Mouse (Mus musculus): ENCODE results near the gene Rbp3.

Gene Rbp3

DNA sequence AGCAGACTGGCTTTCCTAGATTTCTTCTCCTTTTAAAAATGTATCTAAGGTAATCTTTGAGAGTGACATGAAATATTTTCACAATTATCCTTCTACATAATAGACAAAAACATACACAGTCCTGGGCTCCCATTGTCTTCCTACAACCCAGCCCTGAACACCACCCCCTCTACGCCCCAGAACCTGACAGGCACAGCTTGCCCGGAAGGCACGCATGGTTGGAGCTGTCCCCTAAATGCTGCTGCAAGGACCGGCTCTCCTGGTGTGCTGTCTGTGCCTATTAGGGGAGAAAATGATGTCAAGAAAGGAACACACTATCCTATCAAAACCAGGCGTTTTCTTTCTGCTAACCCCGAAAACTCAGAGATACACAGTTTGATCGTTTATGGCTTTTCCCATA is 23.9 kb downstream of the Rbp3 start:
- DNase-seq: no peak

DNA sequence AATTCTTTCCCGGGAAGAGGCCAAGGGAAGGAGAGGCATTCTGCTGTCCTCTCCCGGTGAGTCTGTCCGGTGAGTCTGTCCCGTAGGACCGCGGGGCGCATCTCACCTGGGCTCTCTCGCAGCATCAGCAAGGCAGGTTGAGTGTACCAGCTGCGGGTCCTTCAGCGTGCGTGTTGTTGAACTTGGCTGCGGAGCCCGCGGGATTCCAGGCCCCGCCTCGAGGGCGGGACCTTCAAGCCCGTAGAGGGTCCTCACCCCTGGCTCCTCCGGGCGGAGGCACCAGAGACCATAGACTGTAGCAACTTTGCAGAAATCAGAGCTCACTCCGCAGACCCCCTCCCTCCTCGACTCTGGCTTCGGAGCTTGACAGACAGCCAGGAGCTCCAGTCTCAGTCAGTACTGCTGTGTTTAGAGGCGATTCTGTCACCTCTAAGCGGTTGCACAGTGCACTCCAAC is 24.8 kb downstream of the Rbp3 start, which contains the start of gene Zfp488:
Zfp488 (minus strand) TSS at position 161 of the 456 bp plus-strand sequence.
- peak in 1 of 2 experiments; percentile 26 for DNase-seq

DNA sequence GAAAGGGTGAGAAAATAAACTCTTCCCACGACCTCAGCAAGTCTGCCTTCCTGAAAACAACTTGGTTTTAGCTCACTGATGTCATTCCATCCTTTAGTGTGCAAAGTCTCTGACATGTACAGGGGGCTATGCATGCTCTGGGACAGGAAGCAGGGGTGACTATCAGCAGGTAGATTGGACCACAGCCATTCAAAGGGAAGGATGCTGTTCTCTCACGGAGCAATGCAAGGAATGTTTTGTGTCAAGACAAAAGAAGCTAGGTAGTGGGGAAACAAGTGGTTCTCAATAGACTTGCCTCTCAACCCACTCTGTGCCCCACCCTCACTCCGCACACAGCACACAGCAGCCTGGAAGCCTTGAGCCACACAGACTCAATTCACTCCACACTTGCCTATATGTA is 35.4 kb downstream of the Rbp3 start:
- no peak for DNase-seq

DNA sequence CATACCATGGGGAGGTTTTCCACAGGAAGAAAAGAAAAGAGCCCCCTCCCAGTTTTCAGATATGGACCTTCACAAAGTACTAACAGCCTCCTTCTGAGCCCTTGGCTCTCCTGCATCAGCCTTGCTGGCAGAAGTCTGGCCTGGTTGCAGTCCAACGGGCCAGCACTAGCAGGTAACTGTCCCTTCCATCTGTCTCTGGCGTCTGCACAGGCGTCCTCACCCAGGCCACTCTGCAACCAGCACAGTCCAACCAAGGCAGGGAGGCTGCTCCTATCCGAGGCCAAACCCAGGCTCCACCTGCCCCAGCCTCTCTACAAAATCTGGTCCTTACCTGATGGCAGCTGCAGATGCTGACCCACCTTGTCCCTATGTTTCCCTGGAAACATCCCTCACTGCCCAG is 38.2 kb downstream of the Rbp3 start:
- DNase-seq: peak; percentile 78 to 82

DNA sequence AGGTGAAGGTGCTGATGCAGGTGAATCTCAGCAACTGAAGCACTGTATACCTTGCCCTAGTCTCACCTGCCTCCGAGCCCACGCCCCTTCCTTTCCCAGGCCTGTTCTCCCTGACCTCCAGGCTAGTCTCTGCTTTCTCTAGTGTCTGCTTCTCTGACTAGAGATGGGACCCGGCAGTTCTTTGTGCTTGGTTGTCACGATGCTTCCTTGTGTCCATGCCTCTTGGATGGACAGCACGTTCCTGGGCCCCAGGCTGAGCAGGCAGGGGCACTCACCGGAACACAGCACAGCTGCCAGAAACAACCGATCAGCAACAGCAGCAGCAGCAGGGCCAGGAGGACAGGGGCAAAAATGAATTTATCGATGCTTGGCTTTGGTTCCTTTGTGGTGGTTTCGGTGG is 39.2 kb downstream of the Rbp3 start:
- DNase-seq: no peak

DNA sequence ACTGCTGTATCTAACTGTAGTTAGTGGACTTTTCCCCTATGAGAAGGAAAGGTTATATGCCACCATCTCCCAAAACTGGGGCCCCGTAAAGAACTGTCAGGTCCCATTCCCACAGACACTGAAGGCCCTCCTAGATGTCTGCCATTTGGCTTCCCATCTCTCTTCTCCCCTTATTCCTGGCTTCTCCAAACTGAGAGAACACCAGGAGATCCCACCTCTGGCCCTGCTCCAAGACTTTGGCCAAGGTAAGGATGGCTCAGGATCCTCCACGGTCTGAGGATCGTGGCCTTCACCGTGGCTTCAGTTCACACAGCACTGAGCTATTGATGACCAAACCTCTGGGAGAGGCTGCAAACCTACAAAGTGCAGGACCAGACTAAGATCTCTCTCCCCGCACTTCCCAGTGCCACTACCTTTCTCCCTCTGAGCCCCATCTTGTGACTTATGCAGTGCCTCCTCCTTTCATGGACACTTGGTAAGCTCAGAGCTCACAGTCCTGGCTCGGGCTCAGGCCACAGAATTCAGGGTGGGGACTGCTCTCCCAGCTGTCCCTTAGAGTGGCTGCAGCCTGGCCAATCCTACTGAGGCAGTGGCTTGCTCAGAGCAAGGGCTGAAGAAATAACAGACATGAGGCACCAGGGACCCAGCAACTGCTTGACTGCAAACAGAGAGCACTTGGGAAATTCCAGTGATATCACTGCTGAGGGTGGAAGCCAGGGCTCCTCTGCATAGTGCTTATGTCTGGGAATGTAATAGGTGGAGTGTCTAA is 39.9 kb downstream of the Rbp3 start:
- no peak for DNase-seq

DNA sequence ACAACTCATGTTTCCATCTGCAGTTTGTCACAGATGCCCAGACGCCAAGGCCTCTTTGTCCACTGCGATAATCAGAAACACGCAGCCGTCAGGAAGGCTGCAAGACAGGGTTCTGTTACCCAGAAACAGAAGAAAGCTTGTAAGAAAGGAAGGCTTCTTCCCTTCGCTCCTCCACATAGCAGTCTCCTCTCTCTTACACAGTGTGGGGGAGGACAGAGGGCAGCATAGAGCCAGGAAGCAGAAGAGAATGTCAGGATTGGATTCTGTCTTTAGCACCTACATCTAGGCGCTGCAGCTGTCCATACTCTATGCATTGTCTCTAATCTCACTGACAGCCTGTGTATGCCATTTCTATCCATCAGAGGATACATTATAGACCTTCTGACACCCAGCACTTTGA is 43.6 kb downstream of the Rbp3 start:
- no peak for DNase-seq

DNA sequence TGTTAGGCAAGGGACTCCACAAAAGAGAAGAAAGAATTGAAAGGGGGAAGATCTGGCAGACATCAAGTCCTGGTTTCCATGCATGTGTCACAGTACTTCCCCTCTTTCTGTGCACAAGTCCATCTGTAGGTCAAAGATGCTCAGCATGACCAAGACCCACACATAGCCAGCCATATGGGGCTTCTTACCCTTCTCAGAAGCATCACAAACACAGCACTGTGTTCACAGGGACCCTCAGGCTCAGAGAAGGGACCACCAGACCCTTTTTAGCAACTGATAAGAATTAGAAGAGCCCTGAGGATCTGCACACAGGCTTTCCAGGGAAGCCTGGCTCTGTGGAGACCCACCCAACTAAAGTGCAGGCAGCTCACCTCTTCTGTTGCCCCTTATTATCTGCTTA is 46.3 kb downstream of the Rbp3 start:
- no peak for DNase-seq

DNA sequence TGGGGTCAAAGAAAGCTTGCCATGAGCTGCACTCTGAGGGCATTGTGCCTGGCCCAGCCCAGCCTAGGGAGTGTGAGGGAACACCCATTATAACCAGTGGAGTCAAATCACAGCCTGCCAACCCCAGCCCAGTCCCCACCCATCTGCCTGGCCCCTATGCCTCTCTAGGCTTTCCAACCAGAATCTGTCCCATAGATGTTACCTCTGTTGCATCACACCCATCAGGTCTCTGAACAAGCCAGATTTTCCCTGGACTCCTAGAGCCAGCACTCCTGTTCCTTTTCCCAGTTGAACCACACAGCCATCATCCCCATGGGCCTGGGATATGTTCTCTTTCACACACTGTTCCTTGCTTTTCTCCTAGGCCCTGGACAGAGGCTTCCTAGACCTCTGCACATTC is 47.6 kb downstream of the Rbp3 start:
- DNase-seq: no peak

DNA sequence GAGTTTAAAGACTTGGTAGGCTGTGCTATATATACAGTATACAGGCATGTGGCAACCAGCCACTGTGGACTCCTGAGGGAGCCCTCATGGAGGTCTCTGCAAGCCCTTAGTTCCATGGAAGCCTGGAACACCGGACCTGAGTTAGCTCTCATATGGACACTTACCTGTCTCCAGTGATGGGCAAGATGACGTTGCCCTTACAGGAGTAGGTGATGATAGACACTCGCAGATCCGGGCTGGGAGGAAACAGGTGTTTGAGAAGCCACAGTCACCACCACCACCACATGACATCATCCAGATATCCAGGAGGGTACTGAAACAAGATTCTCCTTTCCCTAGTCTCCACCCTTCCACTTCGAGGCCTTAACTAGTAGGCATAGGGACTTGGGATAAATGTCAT is 48.6 kb downstream of the Rbp3 start:
- no peak for DNase-seq

Data from cerebellum, postnatal 36 days (tissue).